Mouse (Mus musculus) erythroblast, embryonic 14.5 days (primary cell): ENCODE data around the gene Elmod3. TPM values are rescaled to one million over a fixed set of nuclear protein-coding genes. Genes with fewer than 3 reads are reported as not detected.

Source experiments
- H3K27me3 ChIP-seq: 2 replicates; pipeline ENCODE4 v1.6.1; 2012; ENCODE audit warnings: inconsistent platforms; ENCODE audit not compliant: control insufficient read depth
- H3K36me3 ChIP-seq: 2 replicates; pipeline ENCODE4 v1.6.1; 2012; ENCODE audit warnings: mild to moderate bottlenecking, inconsistent platforms; ENCODE audit not compliant: control insufficient read depth
- H3K4me1 ChIP-seq: 2 replicates; pipeline ENCODE4 v1.6.1; 2012; ENCODE audit warnings: inconsistent platforms; ENCODE audit not compliant: control insufficient read depth
- H3K4me3 ChIP-seq: replicated peaks from 2 replicates; pipeline ENCODE3; 2012; ENCODE audit warnings: moderate library complexity, mild to moderate bottlenecking, inconsistent platforms
- H3K9me3 ChIP-seq: 2 replicates; pipeline ENCODE4 v1.6.1; 2012; ENCODE audit warnings: low read length, inconsistent platforms, mixed read lengths; ENCODE audit not compliant: control insufficient read depth
- GATA1 ChIP-seq: IDR thresholded peaks from 2 replicates; pipeline ENCODE4 v1.6.1; 2012; ENCODE audit warnings: low read length, inconsistent platforms, mixed read lengths
- TAL1 ChIP-seq: IDR thresholded peaks from 3 replicates; pipeline ENCODE4 v1.6.1; 2012; ENCODE audit warnings: low read length, inconsistent platforms, mixed read lengths
- polyA plus RNA-seq: library from polyadenylated mRNA; stranded (reverse); fragments of >175 nt; gene quantifications from 2 replicates; pipeline ENCODE4 v1.2.3, GENCODE M21; 2012

Gene Elmod3
- polyA plus RNA-seq, 1 experiment: 0.15 TPM

DNA sequence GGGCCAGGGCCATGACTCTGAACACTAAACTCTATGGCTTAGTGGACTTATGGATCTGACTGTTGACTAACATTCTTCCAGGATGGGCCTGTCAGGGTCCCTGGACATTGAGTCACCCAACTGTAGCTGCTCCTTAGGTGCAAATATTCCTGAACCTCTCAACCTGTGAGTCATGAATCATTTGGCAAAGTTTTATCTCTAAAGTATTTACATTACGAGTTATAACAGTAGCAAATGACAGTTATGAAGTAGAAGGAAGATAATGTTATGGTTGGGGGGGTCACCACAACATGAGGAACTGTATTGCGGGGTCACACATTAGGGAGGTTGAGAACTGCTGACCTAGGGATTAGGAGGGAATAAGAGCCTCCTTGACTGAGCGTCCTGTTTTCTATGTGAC, 50.4 kb downstream of the Elmod3 start:
- Histone ChIP-seq H3K27me3 (no peaks in the 10 kb centered on the region), H3K36me3 (no peaks in the 10 kb centered on the region), H3K4me1 (peaks cover 44% of the 10 kb centered on the region), H3K9me3 (peaks cover 4% of the 10 kb centered on the region; the same call in 1 of the 2 replicates), H3K4me3 (no peak overlapping the region)
- TF ChIP-seq TAL1 (no peak), GATA1 (no peak)

DNA sequence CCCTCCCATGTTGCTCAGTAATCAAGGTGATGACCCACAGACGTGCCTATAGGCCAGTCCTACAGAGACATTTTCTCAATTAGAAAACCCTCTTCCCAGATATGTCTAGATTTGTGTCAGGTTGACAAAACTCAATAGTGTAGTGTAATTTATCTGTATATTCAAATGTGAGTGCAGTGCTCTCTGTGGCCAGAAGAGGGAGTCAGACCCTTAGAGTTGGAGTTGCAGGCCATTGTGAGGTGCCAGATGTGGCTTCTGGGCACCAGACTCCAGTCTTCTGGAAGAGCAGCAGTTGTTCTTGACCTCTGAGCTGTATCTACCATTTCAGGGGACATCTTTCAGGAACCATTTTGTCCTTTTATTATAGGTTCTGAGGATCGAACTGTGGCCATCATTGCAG, 51.1 kb downstream of the Elmod3 start:
- H3K4me1 ChIP-seq: peaks cover 37% of the 10 kb centered on the region
- no peak for TF ChIP-seq GATA1
- no peak for TF ChIP-seq TAL1
- H3K36me3 ChIP-seq: no peaks in the 10 kb centered on the region
- no peak overlapping the region for H3K4me3 ChIP-seq
- peaks cover 4% of the 10 kb centered on the region; the same call in 1 of the 2 replicates for H3K9me3 ChIP-seq
- no peaks in the 10 kb centered on the region for H3K27me3 ChIP-seq

- Histone ChIP-seq H3K27me3 (no peaks in the 10 kb centered on the region), H3K36me3 (no peaks in the 10 kb centered on the region), H3K4me1 (peaks cover 32% of the 10 kb centered on the region), H3K9me3 (peaks cover 8% of the 10 kb centered on the region), H3K4me3 (no peak overlapping the region)
- TF ChIP-seq TAL1: no peak
- no peak for TF ChIP-seq GATA1
Observed at GRCm38 (mm10) chr6:72545377-72545776, 52.8 kb downstream of the Elmod3 start.

DNA sequence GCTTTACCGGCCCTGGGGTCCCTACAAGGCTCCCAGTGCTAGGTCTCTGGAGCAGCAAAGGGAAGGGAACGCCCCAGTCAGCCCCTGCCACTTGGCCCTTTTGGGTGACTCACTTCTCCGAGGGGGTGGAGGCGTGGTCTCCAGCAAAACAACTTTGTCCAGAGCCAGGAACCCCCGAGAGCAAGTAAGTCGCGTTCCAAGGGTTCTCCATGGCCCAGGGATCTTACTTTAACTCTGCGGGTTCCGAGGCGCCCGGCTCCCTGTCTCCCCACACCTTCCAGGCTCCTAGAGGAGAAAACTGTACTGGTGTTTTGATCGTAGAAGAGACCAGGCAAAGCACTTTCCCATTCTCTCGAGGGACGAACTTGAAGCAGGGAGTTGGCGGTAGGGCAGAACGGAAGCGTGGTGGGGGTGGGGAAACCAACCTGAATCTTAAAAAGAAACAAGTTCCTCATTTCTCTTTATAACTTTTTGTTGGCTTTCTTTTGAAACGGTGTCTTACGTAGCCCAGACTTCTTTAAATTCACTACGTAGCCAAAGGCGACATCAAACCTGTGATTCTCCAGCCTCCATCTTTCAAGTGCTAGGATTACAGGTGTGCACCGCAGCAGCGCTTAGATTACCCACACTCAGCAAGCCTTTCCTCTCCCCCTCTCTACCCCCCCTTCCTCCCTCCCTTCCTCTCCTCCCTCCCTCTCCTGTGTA, 53.8 kb downstream of the Elmod3 start, which contains the start of gene Capg:
Capg (plus strand) TSS at position 109 of the 705 bp plus-strand sequence.
- Histone ChIP-seq H3K4me1 (peaks cover 23% of the 10 kb centered on the region), H3K4me3 (peak within 1 kb of the TSS; percentile 48), H3K27me3 (no peaks in the 10 kb centered on the region), H3K9me3 (peaks cover 8% of the 10 kb centered on the region), H3K36me3 (no peaks in the 10 kb centered on the region)
- TF ChIP-seq GATA1 (no peak), TAL1 (no peak)

DNA sequence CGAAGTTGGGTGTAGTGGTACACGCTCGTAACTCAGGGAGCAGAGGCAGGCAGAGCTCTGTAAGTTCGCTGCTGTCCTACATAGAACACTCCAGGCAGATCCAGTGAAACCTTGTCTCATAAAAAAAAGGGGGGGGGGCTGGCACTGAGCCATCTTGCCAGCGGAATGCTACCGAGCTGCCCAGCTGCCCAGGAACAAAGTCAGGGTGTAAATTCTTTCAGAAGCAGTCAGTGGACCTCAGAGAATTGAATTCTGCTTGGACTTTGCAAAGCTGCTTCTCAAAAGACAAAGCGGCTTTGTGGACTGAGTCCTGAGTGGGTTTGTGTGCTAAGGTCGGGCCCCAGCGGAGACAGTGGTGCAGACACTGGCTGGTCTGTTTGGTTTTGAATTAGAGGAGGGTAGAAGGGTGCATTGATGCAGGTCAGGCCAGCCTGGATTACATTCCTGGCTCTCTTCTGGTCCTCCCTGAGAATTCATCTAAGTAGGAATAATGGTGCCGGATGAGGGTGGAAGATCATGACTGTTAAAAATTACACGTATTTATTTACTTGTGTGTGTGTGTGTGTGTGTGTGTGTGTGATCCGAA, 54.9 kb downstream of the Elmod3 start:
- Histone ChIP-seq H3K9me3 (peaks cover 8% of the 10 kb centered on the region), H3K27me3 (no peaks in the 10 kb centered on the region), H3K4me1 (peaks cover 21% of the 10 kb centered on the region), H3K36me3 (no peaks in the 10 kb centered on the region), H3K4me3 (no peak overlapping the region)
- TF ChIP-seq TAL1 (no peak), GATA1 (no peak)

- no peak for TF ChIP-seq TAL1
- no peak for TF ChIP-seq GATA1
- Histone ChIP-seq H3K27me3 (no peaks in the 10 kb centered on the region), H3K4me1 (peaks cover 28% of the 10 kb centered on the region), H3K9me3 (peaks cover 4% of the 10 kb centered on the region; the same call in 1 of the 2 replicates), H3K36me3 (no peaks in the 10 kb centered on the region), H3K4me3 (peak overlapping the region; percentile 71)
Observed at GRCm38 (mm10) chr6:72538562-72539031, 59.6 kb downstream of the Elmod3 start.

DNA sequence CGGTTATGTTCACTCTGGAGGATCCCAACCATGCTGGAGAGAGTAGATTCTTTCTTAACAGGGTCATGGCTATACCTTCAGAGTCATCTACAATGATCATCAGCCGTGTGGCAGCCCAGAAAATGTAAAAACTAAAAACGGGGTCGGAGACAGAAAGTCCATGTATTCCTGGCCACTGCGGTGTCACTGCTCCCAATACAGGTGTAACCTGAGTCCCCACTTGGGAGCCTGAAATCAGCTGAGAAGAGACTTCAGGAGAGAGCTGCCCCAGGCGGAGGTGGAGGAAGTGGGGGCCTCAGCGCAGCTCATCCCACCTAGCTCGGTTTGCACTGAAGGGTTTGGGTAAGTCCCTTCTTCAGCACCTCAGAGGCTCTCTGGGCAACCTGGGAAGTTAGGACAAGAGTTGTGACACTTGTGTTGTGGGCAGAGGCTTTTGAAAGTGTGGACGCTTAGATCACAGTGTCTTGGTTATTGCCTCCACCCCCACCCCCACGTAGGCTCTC, 60.2 kb downstream of the Elmod3 start:
- no peaks in the 10 kb centered on the region for H3K27me3 ChIP-seq
- H3K4me1 ChIP-seq: peaks cover 28% of the 10 kb centered on the region
- H3K36me3 ChIP-seq: no peaks in the 10 kb centered on the region
- H3K9me3 ChIP-seq: peaks cover 4% of the 10 kb centered on the region; the same call in 1 of the 2 replicates
- TF ChIP-seq GATA1 (no peak), TAL1 (no peak)
- peak overlapping the region; percentile 71 for H3K4me3 ChIP-seq

DNA sequence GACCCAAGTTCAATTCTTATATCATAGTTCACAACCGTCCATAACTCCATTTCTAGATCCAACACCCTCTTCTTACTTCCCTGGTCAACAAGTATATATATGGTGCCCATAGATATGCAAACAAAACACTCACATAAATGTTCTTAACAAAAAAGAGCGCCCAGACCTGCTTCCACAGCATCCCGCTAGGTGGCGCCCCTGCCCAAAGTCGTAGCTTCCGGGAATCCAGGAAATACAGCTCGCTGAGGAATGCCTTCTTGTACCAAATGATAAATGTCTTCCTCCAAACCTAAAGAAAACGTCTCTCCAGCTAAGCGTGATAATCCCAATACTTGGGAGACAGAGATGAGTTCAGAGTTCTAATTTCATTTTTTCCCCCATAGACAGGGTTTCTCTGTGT, 63.0 kb downstream of the Elmod3 start:
- no peak for TF ChIP-seq TAL1
- no peak for TF ChIP-seq GATA1
- H3K27me3 ChIP-seq: no peaks in the 10 kb centered on the region
- H3K4me1 ChIP-seq: peaks cover 28% of the 10 kb centered on the region
- no peaks in the 10 kb centered on the region for H3K9me3 ChIP-seq
- H3K36me3 ChIP-seq: no peaks in the 10 kb centered on the region
- H3K4me3 ChIP-seq: peak overlapping the region; percentile 29
